Mouse (Mus musculus) CH12F3 (cell line): ENCODE data around the gene 7530416G11Rik.

ENCODE experiments used
- in situ Hi-C: fragments of 300-500 bp; cut with MboI; formaldehyde crosslinking; loops from 2 replicates; pipeline ENCODE4 v1.14.3; 2020; ENCODE audit warnings: low sequenced_read_pairs

7530416G11Rik gene

DNA sequence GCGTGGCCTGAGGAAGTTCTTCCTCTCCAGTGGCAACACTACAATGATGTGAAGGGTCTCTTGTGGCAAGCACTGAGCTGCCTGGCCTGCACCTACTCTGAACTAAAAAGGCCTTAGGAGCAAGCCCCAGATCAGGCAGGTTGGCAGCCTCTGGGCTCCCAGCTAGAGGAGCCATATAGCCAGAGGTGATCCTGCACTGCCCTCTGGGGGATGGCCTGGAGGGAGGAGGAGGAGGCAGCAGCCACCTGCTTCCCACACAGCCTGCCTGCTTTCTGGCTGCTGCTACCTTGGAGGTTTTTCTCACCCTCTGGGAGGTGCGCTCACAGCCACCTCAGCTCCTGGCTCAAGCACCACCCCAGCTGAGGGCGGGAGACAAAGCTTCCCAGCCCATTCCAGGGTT lies 22.4 kb downstream of the 7530416G11Rik start:
- in situ Hi-C loops: loop anchor here (10.0 kb wide), 1 partner anchor 104 kb away; the partner anchor contains the start of gene Wnt7b

DNA sequence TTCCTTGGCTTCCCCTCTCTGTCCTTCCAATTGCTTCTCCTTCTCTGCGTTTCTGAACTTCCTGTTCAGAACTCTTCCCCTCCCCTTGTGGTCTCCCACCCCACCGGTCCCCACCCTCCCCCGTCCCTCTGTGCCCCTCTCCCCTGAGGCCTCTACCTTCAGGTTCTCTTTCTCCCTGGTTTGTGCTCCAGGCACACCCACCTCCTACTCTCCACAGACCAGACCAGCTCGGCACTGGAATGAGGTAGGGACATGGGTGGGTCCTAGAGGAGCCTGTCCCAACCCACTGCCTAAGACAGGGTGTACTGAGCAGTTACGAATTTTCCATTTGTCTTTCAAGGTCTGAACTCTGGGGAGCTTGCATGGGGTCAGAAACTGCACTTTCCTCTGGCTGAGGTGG lies 23.1 kb downstream of the 7530416G11Rik start:
- in situ Hi-C loops: loop anchor here (10.0 kb wide), 1 partner anchor 105 kb away; the partner anchor contains the start of gene Wnt7b

DNA sequence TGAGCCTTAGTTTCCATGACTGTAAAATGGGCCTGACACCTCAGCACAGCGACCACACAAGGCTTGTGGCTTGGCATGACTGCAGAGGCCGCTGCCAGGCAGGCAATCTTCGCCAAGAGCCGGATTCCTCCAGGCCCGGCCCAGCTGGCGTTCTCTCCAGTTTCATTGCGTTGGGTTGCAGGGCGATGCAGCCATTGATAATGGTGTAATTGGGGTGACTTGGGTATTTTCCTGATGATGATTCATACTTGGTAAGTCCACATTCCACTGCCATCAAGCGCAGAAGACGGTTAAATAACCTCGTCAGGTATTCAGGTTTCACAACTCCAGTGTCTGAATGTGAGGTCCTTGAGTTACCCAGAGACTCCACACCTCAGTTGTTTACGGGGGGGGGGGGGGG lies 23.7 kb downstream of the 7530416G11Rik start:
- in situ Hi-C loops: no loop called here

DNA sequence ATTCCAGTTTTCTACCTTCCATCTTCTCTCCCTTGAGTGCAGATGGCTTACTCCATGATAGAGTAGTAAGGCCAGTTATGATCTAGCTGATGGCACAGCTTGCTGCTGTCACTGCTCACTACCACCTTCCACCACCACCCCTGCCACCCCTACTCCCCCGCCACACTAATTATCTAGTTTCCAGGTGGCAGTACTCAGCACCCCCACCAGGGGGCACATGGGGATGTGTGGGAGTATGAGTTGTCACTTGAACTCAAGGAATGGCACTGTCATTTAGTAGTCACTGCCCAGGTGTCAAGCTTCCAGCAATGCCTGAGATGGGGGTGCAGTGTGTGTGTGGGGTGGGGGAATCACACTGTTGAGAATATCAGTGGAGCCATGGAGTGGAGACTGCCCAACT lies 25.4 kb downstream of the 7530416G11Rik start:
- in situ Hi-C loops: no loop called here

DNA sequence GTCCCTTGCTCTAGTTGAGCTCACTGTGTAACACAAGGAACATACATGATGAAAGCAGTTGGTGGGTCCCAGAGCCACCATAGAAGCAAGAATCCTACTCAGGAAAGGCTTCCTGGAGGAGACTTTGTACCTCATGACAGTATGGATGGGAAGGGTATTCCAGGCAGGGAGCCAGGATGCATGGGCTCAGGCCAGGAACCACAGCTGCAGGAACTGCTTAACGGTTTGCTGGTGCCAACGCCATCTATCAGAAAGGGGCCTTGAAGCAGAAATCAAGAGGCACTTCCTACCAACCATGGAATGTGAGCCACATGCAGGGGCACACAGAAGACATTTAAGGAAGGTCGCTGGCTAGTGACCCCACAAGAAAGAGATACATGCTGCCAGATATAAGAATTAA lies 28.3 kb downstream of the 7530416G11Rik start:
- in situ Hi-C loops: no loop called here

DNA sequence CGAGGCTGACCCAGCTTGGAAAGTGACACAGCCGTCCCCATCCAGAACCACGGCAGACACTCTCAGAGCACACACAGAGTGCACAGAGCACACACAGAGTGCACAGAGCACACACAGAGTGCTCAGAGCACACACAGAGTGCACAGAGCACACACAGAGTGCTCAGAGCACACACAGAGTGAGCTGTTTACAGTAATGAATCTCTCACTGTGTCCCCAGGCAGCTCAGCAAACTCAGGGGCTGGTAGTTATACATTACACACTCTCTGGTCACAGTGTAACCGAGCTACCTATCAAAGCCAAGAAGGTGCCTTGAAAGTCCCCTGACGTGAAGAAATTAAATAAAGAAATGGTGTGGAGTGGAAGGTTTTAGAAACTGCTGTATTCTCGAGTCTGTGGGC lies 33.6 kb downstream of the 7530416G11Rik start:
- in situ Hi-C loops: no loop called here

DNA sequence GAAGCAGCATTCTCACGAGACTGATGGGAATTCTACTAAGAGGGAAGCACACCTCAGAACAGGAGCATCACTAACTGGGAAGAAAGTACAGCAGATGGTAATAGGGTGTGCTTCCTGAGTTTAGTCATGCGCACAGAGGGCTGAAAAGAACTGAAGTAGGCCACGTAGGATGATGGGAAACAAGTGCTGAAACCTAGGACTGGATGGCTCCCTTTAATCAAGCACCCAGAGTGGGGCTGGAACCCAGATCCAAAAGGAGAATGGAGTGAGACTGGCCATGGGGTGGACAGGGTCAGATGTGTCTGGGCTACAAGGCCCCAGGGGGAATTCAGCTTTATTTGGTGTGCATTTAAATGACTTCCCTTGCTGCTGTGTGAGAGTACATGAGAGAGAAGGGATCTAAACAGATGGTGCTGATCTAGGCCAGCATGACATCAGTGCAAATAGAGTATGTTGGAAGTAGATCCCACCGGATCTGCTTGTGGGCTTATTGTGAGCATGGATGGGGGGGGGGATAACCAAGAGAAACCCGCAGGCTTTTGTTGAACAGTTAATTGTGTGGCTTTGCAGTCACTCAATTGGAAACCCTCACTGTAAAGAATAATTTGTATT lies 36.5 kb downstream of the 7530416G11Rik start:
- in situ Hi-C loops: no loop called here

DNA sequence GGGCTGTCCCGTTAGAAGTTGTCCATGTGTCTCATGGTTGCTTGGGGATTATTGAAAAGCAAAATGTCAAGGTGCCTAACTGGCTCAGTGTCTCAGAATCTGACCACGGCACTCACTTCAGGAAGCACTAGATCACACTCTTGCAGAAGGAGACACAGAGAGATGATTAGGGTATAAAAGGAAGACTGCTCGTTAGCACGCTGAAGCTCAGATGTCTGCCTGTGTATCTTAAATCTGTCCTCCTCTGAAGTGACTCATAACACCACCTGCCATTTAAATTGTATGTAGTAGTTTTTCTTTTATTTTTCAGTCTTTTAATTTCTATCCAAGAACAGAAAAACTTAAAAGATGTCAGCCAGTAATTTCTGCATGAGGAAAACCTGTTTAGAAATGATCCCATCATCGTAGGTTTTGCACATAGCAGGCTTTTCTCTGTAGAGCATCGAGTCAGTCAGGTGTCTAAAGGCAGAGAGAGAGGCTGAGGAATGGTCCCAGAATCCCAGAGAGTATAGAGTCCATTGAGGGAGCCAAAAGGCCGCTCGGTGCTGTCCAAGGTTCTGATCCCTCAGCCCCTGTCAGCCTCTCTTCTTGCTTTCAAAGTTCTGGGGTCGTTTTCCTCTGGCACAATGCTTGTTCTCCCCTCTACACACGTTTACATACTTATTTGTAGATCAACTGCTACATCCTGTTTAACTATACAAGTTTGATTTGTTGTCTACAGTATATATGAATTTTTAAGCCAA lies 38.0 kb downstream of the 7530416G11Rik start:
- in situ Hi-C loops: no loop called here

DNA sequence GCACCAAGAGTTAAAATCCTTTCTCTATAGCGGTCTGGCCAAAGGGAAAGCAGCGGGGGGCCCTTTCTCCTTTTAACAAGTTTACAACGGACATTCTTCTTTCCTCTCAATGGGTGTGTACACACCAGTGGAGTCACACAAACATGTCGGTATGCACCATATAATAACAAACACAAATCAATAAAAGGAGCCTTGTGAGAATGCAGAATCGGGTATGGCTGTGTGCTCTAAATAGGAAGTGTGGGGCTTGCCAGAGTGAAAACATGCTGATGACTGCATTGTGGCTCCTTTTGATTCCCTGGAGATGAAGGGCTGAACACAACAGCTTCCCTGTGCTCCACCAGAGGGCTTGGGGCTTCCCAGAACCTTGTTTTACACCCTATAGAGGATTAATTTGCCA lies 38.8 kb downstream of the 7530416G11Rik start:
- in situ Hi-C loops: no loop called here

DNA sequence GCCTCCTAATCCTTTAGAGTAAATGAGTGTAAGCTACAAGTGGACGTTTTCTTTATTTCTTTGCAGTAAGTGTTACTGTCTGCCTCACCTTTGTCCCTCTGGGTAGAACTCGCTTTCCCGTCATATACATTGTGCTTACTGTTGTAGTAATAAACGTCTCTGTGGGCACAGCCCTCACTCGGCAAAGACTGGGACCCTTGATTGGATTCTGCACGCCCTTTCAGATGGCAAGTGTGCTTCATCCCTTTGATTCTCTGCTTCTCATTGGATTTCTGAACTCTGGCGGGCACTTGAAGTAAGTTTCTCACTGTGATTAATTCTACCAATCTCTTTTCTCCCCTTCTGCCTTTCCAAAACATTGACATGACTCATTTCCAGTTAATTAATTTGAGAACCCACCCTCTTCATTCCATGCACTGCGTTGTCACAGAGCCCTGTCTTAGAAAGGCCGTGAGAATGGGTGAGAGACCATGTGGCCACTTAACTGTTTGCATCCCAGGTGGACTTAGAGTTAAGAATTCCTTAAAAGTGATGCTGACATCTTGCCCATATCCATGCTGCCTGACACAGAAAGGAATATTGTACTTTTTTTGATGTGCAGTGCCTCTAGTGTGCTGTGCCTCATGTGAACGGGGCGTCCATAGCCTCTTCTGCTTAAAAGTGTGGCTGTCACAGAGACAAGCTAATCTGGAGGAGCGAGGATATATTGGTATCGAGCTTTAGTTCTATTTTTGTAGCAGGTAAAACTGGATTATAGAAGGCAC lies 39.8 kb downstream of the 7530416G11Rik start:
- in situ Hi-C loops: no loop called here

DNA sequence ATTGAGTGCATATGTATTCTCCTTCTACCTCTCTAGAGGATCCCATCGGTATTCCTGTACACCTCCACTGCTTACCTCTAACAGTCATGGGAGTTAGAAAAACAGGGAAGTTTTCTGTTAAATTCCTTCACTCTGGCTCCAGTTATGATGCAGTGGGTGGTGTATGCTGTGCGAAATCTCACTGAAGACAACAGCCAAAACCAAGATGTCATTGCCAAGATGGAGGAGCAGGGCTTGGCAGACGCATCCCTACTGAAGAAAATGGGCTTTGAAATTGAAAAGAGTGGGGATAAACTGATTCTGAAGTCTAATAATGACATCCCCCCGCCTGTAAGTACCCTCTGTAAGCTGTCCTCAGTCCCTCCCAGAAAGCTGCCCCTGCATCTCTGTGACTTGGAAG lies 40.9 kb downstream of the 7530416G11Rik start:
- in situ Hi-C loops: no loop called here

DNA sequence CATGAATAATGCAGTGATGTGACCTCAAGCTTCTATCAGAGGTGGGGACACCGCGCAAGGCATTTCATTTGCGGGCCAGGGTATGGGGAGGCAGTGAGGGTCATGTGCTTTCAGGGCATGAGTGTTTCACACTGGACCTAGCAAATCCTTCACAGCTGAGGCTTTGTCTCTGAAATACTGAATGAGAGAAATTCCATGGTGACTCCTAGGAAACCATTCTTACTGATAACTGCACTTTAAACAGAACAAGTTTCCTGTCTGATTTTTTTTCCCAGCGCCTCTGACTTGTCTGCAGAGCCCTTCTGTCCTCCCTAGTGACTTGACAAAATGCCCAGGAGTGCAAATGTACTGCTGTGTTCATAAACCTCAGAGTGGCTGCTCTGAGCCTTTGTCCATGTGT lies 41.5 kb downstream of the 7530416G11Rik start:
- in situ Hi-C loops: no loop called here

DNA sequence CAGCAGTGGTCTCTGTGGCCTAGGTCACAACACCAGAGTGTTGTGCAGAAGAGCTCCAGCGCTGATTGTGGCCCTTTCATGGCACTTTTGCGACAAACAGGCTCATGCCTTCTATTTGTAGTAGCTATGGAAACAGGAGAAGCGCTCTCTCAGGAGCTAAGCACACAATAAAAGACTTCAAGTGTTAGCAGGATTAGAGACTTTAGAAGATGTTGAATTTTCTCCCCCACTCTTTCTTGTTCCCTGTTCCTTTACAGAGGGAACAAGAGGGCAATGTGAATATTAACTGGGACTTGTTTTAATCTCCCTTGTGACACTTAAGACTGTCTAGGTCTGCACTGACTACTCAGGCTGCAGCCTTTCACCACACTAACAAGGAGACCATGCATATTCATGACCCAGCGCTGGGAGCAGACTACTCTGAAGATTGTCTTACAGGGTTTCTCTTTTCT lies 44.4 kb downstream of the 7530416G11Rik start:
- in situ Hi-C loops: no loop called here

DNA sequence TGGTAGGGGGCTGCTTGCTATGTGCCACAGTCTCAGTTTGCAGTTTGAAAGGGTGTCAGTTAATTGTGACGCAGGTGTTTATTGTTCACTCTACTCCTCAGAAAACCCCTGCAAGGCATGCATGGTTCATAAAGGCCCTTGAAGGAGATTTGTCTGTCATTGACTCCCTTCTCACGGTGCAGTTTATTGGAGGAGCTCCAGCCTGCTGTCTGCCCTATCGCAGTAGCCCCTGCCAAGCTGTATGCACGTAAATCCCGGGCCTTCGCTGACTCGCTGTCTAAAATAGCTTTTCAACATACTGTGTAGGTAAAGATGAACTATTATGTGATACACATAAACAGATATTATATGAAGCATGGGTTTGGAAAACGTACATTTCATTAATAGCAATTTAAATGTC lies 45.2 kb downstream of the 7530416G11Rik start:
- in situ Hi-C loops: no loop called here

DNA sequence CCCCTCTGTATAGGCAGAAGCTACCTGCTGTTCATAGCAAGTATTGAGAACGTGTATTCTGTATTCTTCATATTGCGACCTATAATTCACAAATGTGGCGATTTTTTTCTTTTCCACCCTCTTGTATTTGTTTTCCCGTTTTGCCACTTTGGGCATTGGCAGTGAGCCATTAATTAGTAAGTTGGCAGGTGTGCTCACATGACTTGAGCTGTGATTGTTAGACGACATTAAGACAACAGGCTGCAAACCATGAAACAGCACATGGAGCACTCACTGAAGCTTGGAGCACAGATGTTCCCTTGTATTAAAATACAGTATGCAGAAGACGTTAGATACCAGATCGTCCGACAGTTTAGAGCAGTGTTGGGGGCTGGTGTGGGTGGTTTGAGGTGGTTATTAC lies 46.1 kb downstream of the 7530416G11Rik start:
- in situ Hi-C loops: no loop called here

DNA sequence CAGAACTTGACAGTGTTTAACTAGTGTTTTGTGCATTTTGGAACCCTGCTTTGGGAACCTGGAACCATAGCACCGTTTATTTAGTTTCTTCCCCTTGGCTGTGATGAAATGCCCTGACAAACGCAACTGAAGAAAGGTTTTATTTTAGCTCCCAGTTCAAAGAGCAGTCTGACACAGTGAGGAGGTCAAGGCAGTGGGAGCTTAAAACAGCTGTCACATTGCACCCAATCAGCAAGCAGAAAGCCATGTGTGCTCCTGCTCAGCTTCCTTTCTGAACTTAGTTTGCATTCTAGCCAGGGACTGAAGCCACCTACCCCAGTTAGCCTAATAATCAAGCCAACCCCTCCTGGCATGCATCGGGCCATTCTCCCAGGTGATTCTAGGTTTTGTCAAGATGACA lies 56.4 kb downstream of the 7530416G11Rik start:
- in situ Hi-C loops: no loop called here
